Mouse (Mus musculus) embryonic fibroblast, embryonic 13.5 days (primary cell): ENCODE data around the gene Zmynd19.

Experiments used
- CTCF ChIP-seq: IDR thresholded peaks from 2 replicates; pipeline ENCODE4 v1.5.1; 2011; ENCODE audit warnings: mild to moderate bottlenecking, control low read depth, low read length, moderate library complexity, borderline replicate concordance; ENCODE audit not compliant: insufficient read depth
- POLR2A ChIP-seq: IDR thresholded peaks from 2 replicates; pipeline ENCODE4 v1.6.1; 2011; ENCODE audit warnings: low read depth, mild to moderate bottlenecking, control low read depth, low read length, moderate library complexity

GRCm38 (mm10) chr2:24923561-24923960 lies 26.0 kb upstream of the Zmynd19 start:
- no peak for TF ChIP-seq POLR2A
- TF ChIP-seq CTCF = no peak
